Mouse (Mus musculus) embryonic stem cell, embryonic (primary cell): ENCODE results near the gene Kcnj15.

Experiments used
- CTCF ChIA-PET, 4 experiments: fragments of 300-600 bp in 2 of 4; fragments of 350-600 bp in 2 of 4; sonication (Branson Sonifier 250); formaldehyde crosslinking; loops; one replicate each; lab custom pipeline; 2022; ENCODE audit warnings: inconsistent platforms in 2 of 4; lab: Charles Lee
- POLR2A ChIA-PET, 4 experiments: fragments of 300-600 bp in 2 of 4; fragments of 350-600 bp in 2 of 4; sonication (Branson Sonifier 250); formaldehyde crosslinking; loops; one replicate each; lab custom pipeline; 2022; ENCODE audit warnings: antibody characterized with exemption in 4 of 4, inconsistent platforms in 1 of 4; lab: Charles Lee

Kcnj15 gene

DNA sequence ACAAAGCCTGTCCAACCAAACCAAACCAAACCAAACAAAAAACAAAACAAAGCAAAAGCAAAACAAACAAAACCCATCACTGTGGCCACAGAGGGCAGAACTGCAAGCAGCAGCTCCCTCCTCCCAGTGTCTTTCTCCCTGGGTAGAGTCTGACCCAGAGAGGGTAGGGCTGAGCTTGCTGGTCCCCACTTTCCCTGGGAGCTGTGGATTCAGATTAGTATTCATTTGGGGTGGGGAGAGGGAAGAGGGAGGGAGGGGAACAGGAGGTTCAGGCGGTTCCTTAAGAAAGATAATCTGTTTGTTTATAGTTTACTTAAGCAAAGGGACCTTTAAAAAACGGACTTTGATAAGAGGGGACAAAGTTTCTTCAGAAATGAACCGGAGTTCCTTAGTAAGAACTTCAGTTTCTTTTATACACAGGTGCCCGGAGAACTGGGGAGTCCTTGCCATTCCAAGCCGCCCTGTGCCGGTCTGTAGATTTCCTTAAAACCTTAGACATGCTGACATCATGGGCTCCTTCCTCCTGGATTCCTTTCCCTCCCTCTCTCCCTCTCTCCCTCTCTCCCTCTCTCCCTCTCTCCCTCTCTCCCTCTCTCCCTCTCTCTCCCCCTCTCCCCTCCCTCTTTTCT lies at the start of gene Kcnj15:
Gene Kcnj15 (plus strand): TSS at position 293 of the 629 bp plus-strand sequence.
- POLR2A ChIA-PET = interaction anchor here in 1 of 4 experiments (0.7 kb wide), 1 partner anchor 205 kb away, joined by 3 read pairs; no protein-coding TSS in a partner anchor
- CTCF ChIA-PET = interaction anchor here in 2 of 4 experiments (0.6 to 1.0 kb wide), 2 partner anchors 13 to 1084 kb away, joined by 3 to 4 read pairs; no protein-coding TSS in a partner anchor

DNA sequence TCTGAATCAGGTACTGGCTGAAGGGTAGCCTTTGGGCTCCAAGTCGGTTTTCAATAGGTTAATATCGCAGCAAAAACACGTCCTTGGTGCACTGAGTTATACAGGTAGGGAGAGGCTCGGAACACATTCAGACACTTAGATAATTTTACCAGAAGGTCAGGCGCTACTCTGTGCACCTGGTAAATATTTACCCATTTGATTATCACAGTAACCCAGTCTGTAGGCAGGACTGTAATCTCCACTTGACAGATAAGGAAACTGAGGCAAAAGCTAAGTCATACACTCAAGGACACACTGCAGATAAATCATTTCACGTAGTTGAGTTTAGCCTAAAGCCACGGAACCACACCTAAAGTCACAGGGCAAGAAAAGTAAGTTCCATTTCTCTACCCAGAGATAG lies 49.1 kb upstream of the Kcnj15 start:
- ChIA-PET POLR2A (no interaction called here), CTCF (interaction anchor here in 2 of 4 experiments (0.7 to 1.1 kb wide), 2 partner anchors 133 kb away, joined by 3 read pairs; no protein-coding TSS in a partner anchor)

DNA sequence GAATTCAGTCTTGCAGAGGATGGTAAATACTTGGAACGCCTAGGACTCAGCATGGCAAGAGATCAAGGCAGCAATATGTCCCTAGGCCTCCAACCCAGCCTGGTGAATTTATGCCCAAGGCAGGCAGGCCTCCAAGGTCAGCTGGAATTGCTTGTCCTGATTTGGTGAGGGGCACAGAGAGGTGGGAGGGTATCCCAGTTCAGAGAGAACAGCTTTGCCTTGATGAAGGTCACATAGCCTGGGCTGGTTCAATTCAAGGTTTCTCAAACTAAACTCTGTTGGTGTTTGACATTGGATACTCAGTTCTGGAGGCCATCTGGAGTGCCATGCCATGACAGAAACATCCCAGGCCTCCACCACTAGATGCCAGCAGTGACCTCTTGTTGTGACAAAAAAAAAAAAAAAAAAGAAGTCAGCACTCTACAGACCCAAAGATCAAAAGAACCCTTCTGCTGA lies 48.3 kb upstream of the Kcnj15 start:
- ChIA-PET CTCF (interaction anchor here in 1 of 4 experiments (1.2 kb wide), 1 partner anchor 132 kb away, joined by 5 read pairs; no protein-coding TSS in a partner anchor), POLR2A (interaction anchor here in 1 of 4 experiments (0.7 kb wide), 1 partner anchor 12 kb away, joined by 4 read pairs; no protein-coding TSS in a partner anchor)

DNA sequence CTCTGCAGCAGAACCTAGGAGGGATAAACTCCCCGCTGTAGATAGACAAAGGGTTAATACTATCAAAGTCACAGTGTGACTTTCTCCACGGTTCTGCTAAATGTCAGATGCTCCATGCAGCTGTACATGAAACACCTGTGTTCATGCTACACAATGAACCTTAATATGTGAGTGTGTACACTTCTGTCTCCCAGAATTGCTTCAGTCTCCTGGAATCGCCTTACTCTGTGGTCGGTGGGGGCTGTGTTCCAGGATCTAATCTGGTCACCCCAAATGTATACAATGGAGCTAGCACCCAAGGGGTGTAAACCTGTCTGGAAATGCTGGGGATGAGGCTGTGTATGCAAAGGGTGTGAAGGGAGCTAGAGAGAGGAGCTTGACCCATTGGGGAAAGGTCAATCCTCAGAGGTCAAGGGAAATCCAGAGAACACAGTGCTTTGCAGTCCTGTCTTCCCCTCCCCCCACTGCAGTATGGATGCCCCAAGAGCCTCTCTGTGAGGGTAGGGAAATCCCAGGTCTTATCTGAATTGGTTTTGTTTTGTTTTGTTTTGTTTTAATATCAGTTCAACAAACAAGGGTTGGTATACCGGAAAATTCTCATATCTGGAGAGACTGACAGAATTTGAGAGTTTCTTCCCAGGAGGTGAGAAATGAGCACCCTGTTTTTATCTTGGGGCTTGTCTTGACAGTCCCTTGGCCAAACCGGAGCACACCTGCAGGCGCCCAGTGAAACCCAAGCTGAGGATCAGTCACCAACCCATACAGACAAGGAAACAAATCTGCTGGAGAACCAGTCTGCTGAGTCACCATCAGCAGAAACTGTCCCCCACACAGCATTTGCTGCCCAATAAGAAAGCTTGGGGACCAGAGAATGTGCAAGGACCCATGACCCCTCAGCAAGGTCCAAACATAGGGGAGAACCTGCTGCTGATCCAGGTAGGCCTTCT lies 42.8 kb upstream of the Kcnj15 start:
- CTCF ChIA-PET = interaction anchor here in 1 of 4 experiments (0.6 to 1.7 kb wide), 2 partner anchors 17 to 127 kb away, joined by 4 to 5 read pairs; no protein-coding TSS in a partner anchor

DNA sequence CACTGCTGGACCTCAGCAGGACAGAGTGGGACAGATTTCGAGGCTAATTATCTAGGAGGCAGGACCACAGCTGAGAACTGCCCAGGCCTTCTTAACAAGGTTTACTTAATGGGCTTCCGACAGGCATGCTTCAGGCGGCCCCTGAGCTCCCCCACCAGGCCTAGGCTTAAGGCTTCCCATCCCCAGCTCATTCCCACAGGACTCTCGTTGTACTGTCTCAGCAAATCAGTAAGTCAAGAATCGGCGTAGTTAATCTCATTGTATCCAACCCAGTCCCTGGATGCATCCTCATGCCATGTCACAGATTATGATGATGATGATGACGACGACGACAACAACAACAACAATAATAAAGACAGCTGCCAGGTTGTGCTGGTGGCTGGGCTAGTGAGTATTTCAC lies 41.6 kb upstream of the Kcnj15 start:
- ChIA-PET POLR2A (no interaction called here), CTCF (interaction anchor here in 1 of 4 experiments (1.7 kb wide), 1 partner anchor 126 kb away, joined by 5 read pairs; no protein-coding TSS in a partner anchor)

More for the DNA sequence above, 42.8 kb upstream of the Kcnj15 start:
- POLR2A ChIA-PET = no interaction called here

DNA sequence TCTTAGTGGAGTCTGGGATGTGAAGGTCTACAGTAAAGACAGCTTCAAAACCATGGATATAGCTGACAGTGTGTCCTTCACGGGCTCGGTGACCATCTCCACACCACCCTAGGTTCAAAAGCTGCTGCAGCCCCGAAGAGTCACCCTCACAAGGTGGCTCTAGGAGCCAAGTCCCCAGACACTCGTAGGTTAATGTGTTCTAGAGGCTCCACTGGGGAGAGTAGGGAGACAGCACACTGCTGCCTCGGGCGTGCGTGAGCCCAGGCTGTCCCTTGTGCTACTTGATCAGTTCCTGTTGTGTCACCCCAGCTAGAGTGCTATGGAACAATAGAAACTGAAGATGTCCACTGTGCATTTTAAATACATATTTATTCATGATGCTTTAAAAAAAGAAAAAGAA lies 41.0 kb upstream of the Kcnj15 start:
- CTCF ChIA-PET = interaction anchor here in 1 of 4 experiments (0.6 to 1.7 kb wide), 2 partner anchors 125 to 1337 kb away, joined by 3 to 5 read pairs; no protein-coding TSS in a partner anchor
- POLR2A ChIA-PET = no interaction called here

DNA sequence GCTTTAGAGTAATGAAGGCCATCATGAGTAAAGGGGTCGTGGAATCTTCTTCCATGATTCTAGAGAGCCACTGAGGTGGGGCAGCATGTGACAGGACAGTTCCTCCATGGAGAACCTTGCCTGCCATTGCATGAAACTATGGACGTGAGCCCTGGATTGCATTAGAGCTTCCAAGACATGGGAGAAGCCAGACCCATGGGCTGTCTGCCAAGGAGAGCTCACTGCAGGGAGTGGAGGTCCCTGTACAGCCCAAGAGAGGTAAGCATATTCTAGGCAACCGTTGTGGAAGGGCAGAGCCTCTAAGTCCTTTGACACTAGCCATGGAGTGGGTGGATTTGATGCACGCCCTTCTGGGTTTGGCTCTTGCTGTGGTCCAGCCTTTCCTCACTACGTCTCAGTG lies 40.5 kb upstream of the Kcnj15 start:
- POLR2A ChIA-PET = no interaction called here
- CTCF ChIA-PET = interaction anchor here in 1 of 4 experiments (0.6 kb wide), 1 partner anchor 1336 kb away, joined by 3 read pairs; no protein-coding TSS in a partner anchor

DNA sequence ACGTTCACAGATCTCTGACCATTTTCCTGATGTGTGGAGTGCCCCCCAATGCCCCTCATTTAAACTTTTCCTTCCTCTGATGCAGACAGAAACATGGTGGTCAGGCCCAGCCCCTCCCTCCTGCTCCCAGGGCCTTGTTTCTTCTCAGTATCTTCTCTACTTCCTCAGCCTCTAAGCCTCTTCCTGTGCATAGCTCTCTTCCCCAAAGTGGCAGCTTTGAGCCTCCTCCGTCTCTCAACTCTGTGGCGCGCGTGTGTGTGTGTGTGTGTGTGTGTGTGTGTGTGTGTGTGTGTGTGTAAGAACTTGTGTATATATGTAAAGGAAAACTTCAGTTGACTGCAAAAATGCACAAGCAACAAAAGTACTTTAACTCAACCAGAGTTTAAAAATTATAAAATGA lies 38.6 kb upstream of the Kcnj15 start:
- ChIA-PET CTCF (interaction anchor here in 1 of 4 experiments (1.2 kb wide), 1 partner anchor 123 kb away, joined by 6 read pairs; no protein-coding TSS in a partner anchor), POLR2A (no interaction called here)

DNA sequence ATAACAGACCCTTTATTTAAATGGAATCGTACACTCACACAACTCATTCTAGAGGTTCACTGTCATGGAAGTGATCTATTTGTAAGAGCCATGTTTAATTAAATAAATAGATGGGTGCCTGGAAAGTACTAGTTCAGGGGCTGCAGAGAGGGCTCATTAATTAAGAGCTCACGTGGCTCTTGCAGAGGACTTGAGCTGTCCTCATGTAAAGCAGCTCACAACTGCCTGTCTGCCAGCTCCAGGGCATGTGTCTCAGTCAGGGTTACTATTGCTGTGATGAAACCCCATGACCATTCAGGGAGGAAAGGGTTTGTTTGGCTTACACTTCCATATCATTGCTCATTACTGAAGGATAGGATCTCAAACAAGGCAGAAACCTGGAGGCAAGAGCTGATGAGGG lies 37.9 kb upstream of the Kcnj15 start:
- POLR2A ChIA-PET = no interaction called here
- CTCF ChIA-PET = interaction anchor here in 2 of 4 experiments (0.7 to 1.2 kb wide), 3 partner anchors 9 to 1896 kb away, joined by 3 to 6 read pairs (median 4); no protein-coding TSS in a partner anchor

DNA sequence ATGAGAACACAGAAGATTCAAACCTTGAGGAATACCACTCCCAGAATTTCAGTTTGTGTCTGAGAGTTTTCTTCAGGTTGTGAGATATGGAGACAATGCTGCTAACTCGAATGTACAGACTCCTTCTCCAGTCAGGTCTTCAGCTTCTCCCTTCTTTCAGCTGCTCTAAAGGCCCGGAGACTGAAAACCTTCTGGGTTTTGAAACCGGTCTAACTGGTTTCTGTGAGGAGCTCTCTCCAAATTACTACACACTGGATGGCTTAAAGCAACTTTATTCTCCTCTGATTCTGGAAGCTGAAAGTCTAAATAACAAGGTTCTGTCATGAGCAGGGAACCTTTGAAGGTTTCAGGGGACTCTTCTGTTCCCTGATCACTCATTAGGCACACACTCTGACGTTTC lies 36.3 kb upstream of the Kcnj15 start:
- POLR2A ChIA-PET = interaction anchor here in 1 of 4 experiments (0.5 kb wide), 1 partner anchor 12 kb away, joined by 4 read pairs; no protein-coding TSS in a partner anchor

DNA sequence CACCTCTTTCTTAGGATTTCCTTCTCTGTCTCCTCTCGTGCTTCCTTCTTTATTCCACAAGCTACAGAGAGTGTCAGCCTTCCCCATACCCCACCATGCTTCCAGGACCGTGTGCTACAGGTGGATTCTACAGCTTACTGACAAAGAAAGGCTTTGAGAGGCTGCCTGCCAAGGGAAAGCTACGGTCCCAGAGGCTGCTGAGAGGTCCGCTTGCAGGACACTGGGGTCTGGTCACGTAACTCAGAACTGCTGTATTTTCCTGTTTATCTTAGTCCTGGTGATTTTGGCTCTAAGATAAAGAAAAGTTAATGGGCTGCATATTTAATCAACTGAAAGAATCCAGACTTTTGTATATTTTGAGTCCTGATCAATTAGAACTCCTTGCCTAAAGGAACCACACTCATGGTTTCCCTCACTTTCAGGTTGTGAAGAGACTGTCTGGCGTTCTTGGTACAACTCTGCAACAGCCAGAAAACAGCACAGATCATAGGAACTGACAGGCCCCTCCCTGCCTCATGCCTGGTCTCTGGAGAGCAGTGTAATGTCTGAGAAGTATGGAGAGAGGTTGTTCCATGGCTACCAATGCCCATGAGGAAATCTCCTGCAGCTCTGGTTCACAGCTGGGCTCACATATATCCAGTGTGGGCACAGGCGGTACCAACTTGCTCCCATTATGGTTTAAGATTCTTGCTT lies 35.2 kb upstream of the Kcnj15 start:
- ChIA-PET CTCF (interaction anchor here in 1 of 4 experiments (1.2 kb wide), 1 partner anchor 119 kb away, joined by 3 read pairs; no protein-coding TSS in a partner anchor), POLR2A (no interaction called here)

More for the DNA sequence above, 36.3 kb upstream of the Kcnj15 start:
- CTCF ChIA-PET = interaction anchor here in 1 of 4 experiments (1.2 kb wide), 1 partner anchor 120 kb away, joined by 3 read pairs; no protein-coding TSS in a partner anchor

DNA sequence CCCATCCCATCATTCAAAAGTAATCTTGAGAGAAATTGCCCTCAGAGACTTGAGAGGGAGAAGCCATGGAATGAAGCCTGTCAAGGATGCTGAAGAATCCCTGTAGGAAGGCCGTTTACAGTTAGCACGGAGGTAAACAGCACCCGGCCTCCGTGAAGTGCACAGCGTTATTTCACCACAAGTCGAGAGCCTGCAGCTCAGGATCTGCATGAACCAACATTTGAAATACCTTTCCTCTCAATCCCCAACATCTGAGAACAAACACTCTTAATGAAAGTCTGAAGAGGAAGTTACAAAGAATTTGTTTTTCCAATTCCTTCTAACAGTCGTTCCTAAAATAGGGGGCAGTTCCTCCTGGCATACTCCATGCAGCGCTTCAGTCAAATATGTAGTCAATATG lies 33.9 kb upstream of the Kcnj15 start:
- POLR2A ChIA-PET = no interaction called here
- CTCF ChIA-PET = no interaction called here

DNA sequence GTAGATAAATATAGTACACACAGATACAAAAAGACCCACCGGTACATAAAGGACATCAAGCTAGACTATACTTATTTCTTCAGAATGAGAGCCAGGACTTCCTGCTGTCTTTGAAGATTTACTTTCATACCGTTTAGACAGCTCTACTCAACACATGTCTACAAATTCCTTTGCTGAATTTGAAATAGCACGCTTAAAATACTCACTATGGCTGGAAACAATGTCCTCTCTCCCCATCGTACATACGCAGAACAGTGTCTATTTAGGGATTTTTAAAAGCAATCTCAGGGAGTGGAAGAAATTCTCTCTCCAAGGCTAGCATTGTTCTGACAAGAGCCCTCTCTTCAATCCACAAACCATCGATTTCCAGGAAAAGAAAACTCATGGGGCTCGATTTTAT lies 32.1 kb upstream of the Kcnj15 start:
- CTCF ChIA-PET = no interaction called here
- POLR2A ChIA-PET = no interaction called here

DNA sequence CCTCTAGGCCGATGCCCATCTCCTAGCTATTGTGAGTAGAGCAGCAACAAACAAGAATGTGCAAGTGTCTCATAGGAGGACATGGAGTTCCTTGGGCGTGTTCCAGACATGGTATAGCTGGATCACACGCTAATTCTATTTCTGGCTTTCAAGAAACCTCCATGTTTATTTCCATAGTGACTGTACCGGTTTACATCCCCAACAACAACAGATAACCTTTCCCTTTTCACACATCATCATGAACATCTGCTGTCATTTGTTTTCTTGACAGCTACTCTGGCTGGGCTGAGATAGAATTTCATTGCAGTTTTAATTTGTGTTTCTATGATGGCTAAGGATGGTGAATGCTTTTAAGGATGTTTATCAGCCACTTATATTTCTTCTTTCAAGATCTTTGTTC lies 25.6 kb upstream of the Kcnj15 start:
- CTCF ChIA-PET = no interaction called here
- POLR2A ChIA-PET = no interaction called here

DNA sequence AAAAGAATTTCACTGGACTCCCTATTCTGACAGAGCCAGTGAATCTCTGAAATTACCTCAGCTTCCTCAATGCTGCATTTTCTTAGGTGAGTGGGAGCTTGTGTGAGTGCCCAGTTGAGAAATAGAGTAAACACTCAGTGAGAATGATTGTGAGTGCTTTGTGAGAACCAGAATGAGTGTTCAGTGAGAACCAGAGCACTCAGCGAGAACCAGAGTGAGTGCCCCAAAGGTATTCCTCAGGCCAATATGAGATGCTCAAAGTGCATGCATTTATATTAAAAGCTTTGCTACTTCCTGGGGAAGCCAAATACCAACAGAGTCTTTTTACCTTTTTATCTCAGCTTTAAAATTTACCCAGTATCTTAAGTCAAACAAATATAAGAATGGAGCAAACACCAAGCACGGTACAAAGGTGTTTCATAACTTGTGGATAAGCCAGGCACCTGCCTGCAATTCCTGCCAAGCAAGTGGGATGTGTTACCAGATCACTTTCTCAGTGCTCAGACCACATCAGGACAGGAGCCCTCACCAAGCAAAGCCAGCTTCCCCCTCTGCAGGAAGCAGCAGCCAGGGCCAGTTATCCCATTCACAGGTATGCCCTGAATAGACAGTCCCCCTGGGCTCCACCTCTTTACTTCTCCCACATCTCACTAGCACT lies 22.3 kb upstream of the Kcnj15 start:
- CTCF ChIA-PET = interaction anchor here in 2 of 4 experiments (0.6 to 1.0 kb wide), 2 partner anchors 107 to 390 kb away, joined by 3 to 4 read pairs; no protein-coding TSS in a partner anchor
- POLR2A ChIA-PET = no interaction called here

DNA sequence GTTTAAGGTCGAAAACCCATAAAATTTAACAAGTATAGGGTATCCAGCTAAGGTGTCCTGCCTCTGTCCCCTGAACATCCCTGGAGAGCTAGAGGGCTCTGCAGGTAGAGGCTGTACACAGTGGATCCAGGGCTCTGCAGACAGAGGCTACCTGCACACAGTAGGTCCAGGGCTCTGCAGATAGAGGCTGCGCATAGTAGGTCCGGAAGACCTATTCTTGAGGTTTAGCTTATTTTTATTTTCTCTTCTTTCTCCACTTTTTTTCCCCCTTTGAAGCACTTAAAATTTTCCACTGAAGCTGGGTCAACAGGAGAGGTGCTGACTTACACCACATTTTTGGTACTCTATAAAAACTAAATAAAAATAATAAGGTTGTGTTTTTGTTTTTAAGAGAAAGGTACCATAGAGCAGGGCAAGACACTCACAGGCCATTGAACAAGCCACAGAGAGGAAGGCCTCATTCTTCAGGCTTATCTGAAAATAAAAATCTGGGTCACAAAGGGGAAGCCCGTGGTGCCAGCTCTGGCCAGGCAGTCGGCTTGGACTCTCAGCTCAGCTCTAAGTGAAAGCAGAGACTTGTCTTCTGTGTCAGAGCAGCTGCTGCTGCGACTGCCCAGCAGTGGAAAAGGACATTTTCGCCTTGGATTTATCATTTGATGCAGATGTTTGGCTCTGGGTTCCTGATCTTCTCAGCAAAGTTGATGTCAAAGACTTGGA lies 18.0 kb upstream of the Kcnj15 start:
- ChIA-PET POLR2A (no interaction called here), CTCF (interaction anchor here in 1 of 4 experiments (0.7 kb wide), 1 partner anchor 102 kb away, joined by 3 read pairs; no protein-coding TSS in a partner anchor)

DNA sequence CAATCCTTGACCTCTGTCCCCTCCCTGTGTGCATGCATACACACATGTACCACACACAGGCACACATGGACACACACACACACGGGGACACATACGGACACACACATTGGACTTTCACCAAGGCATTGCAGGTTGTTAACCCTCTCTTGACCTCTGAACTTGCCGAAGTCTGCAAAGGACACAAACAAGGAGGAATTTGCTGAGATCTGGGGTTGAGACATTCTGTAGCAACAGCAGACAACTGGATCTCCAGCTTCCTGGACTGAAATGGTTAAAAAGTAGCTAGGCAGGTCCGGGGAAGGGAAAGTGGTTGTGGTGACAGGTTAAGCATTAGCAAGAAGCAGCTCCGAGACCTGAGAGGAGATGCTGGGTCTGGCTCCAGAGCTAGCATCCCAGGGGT lies 16.7 kb upstream of the Kcnj15 start:
- ChIA-PET CTCF (no interaction called here), POLR2A (no interaction called here)
